Mouse (Mus musculus) lung, postnatal 10 days (tissue): ENCODE measurements around the gene Zfp36.
"Not testable (repeated sequence)": the region's sequence is repeated elsewhere in the genome, so short reads cannot be mapped to it uniquely, and the experiment has no call there.

Experiments used
- DNase-seq: peaks from one replicate; pipeline ENCODE4 v3.0.0; 2021

The Zfp36 gene

DNA sequence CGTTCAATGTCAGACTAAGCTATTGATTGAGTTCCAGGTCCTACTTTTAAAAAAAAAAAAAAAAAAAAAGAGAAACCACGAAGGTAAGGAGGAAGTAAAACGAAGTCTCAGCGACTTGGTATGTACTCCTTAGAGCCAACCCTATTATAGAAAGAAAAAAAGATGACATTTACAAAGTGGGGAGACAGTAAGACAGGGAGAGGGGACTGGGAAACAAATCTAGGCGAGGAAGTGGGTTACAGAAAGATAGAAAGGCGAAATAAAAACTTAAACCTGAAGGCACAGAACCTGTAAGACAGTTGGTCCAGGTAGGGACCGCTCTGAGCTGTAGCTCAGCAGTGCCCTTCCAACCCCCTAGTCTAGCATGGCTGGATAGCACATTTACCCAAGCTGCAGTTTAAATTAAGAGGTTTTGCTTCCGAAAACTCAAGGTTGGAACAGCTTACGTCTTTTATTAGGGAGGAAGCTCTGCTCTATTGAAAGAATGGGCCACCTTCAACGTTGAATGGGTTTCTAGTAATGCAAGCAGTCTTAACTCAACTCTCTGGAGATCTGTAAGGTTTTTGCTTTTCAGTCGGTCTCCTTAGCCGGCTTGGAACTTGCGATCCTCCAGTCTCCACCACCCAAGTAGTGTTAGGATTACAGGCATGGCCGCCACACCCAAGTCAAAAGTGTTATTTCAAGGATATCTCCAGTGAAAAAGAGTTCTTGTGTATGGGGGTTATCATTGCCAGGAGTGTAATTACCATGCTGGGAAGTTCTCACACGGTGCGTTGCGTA, at the start of gene Zfp36:
Gene Zfp36, minus strand, starts transcription at position 17 of the 780 bp plus-strand sequence.
- no peak for DNase-seq

- no peak for DNase-seq
Measured at GRCm38 (mm10) chr7:28427738-28428137, 47.7 kb upstream of the Zfp36 start.

DNA sequence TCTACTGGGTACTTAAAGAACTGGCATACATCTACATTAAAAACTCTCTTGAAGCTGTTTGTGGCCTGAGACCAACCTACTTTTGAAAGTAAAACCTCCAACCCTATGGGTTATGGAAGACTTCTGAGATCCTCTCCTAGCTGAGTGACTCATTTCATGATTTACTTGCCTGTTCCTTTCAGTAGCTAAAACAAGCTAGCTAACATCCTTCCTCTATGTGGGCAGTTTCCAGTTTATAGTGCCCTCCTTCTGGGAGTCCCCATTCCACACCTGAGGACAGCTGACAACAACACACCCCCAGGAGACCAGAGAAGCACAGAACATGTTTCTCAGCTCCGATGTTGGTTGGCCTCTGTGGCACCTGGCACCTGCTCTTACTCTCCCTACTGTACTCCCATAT, 43.0 kb upstream of the Zfp36 start:
- no peak for DNase-seq

GRCm38 (mm10) chr7:28419416-28419815, 39.4 kb upstream of the Zfp36 start:
- DNase-seq = no peak

DNA sequence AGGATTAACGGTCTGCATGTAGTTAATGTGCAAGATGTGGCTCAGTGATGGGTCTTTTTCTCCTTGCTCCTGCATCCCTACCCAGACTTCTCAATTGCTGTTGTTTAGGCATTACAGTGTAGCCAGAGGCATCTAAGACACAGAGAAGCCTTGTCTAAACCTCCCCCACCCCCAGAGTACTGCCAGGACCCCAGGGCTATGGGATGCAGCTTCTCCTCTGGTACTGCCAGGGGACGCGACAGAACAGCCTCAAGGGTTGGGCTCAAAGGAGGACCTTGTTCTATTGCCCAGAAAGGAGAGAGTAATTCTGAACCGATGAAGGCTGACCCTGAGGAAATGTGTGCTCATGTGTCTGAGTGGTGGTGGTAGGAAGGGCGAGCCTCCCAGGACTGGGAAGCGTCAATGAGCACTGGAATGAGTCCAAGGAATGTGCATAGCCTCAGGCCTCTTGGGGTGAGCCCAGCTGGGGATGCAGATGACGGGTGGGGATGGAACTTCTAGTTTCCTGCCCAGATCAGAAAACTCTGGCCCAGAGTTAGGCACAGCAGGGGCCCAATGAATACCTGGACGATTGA, 38.1 kb upstream of the Zfp36 start:
- DNase-seq = peak; percentile 84

DNA sequence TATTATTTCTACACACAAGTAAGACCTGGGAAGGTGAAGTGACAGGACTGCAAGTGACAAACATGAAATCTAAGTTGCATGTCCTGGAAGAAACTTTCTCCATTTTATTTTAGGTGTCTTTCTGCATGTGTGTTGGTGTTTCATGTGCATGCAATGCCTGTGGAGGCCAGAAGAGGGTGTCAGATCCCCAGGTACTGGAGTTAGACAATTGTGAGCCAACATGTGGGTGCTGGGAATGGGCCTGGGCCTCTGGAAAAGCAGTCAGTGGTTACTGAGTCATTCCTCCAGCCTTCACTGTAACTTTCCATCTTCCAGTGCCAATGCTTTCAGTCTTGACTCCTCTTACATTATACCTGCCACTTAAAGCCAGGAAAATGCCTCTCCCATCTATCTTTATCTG, 37.3 kb upstream of the Zfp36 start:
- no peak for DNase-seq

GRCm38 (mm10) chr7:28412826-28413225, 32.8 kb upstream of the Zfp36 start:
- no peak for DNase-seq

GRCm38 (mm10) chr7:28410841-28411475, 30.9 kb upstream of the Zfp36 start:
- peak; percentile 83 for DNase-seq

DNA sequence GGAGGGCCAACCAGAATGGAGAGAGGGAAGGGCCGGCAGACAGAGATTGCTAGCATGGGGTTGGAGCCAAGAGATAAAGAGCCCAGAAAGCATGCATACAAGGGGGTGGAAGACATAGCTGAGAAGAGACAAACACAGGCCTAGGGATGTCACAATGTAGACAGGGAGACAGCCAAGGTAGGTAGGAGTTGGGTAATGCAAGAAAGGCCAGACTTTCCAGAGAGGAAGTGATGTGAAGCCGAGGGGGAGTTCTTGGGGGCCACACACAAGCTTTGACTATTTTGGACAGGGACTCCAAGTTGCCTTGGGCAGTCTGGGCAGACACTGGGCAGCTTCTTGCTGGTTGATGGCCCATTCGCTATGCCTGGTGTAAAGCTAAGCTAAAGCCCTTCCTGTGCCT, 21.9 kb upstream of the Zfp36 start:
- no peak for DNase-seq

DNA sequence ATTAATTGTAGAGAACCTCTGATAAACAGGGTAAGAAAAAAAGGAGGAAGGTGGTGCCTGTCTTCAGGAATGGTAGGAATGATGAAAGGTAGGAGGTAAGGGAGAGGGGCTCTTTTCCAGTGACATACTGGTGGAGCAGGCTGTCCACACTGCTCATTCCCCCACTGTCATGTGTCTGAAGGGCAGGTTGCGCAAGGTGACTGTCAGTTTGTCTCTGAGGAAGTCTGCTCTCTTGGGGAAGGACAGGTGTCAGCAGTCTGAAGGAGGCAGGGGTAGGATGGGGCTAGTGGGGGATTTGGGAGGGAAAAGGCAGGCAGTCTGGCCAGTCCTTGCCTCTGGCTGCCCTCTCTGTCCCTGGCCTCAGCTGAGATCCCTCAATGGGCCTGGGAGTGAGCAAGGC, 21.0 kb upstream of the Zfp36 start:
- no peak for DNase-seq

- DNase-seq = no peak
Measured at GRCm38 (mm10) chr7:28398696-28399340, 18.8 kb upstream of the Zfp36 start.

- DNase-seq = peak; percentile 69
Measured at GRCm38 (mm10) chr7:28398000-28398399, 17.9 kb upstream of the Zfp36 start.

GRCm38 (mm10) chr7:28395425-28395824, 15.4 kb upstream of the Zfp36 start:
- DNase-seq = no peak

GRCm38 (mm10) chr7:28393272-28393951, 13.4 kb upstream of the Zfp36 start:
- DNase-seq = no peak

- DNase-seq = peak; percentile 99
Measured at GRCm38 (mm10) chr7:28392429-28393271, 12.6 kb upstream of the Zfp36 start, which contains the start of the genes Med29 and Paf1. Gene Med29, minus strand, starts transcription at chr7:28392708. Gene Paf1, plus strand, starts transcription at chr7:28392951.

GRCm38 (mm10) chr7:28390331-28390730, 10.3 kb upstream of the Zfp36 start:
- no peak for DNase-seq

- DNase-seq = not testable (repeated sequence)
Measured at GRCm38 (mm10) chr7:28387384-28387783, 7.3 kb upstream of the Zfp36 start.

DNA sequence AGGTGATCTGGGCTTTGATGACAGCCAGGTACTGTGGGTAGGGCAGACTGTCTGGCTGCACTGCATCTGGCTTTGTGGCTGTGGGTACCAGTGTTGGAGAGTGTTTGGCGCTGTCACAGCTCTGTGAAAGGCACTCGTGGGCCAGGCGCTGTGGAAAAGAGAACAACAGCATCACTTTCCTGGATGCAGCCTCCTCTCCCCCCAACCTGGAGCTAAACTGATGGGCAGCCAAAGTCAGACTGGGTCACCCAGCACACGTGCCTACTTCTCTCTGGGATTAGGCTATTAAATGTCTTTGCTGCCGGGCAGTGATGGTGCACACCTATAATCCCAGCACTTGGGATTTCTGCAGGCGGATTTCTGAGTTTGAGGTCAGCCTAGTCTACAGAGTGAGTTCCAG, 6.8 kb upstream of the Zfp36 start:
- not testable (repeated sequence) for DNase-seq

DNA sequence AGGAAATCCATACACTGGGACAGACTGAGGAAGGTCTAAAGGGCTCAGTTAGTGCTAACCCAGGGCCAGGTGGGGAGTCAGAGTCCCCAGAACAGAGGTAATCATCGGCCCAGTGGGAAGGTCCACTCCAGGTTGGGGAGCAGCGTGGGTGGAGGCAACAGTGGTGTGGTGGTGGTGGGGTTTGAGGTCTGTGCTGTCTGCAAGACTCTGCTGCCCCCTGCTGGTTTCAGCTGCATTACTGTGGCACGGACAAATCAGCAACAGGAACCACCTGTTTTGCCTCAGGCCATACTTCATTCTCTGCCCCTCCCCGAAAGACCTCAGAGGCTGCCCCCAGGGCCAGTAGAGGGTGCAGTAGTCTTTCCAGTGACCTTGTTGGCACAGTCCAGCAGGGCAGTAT, 6.4 kb upstream of the Zfp36 start:
- peak; percentile 93 for DNase-seq

DNA sequence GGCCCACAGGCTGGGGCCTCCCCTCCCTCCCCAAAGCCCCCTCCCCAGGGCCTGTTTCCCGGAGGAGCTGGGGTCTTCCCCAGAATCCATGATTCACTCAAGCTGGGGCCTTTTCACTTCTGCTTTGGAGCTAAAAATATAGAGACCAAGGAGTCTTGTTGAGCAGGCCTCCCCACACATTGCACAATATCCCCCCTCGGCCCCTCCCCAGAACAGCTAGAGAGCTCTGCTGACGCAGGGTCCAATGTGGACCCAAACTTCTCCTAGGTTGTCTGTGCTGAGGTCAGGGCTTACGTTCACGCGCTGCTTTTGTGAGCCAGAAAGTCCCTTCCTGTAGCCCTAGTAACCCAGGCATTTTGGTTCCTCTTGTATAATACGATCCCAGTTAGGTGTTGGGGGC, 6.0 kb upstream of the Zfp36 start:
- peak; percentile 75 for DNase-seq

- DNase-seq = no peak
Measured at GRCm38 (mm10) chr7:28385196-28385595, 5.1 kb upstream of the Zfp36 start.

- no peak for DNase-seq
Measured at GRCm38 (mm10) chr7:28384162-28384561, 4.1 kb upstream of the Zfp36 start.
